Mouse (Mus musculus) CH12.LX (cell line): ENCODE measurements at regions not wholly inside any gene's neighbourhood (a gene's known extent, or its start where the extent isn't known, plus 50 kb on each side); places are given as distances from the start of the nearest gene placed in this dataset.
A peak's percentile ranks its signal among the peaks of the same experiment; 100 is the strongest.

Source experiments
- DNase-seq: peaks from one replicate; pipeline ENCODE4 v3.0.0-alpha.2; 2013; ENCODE audit errors: extremely low read depth
- H3K27ac ChIP-seq: 2 replicates; pipeline ENCODE4 v1.5.1; 2012; ENCODE audit warnings: low read depth, mild to moderate bottlenecking, control low read depth, moderate library complexity; ENCODE audit not compliant: insufficient read depth
- H3K27me3 ChIP-seq: replicated peaks from 2 replicates; pipeline ENCODE3; 2012; ENCODE audit warnings: inconsistent platforms
- H3K36me3 ChIP-seq, 2 experiments: replicated peaks in 1 of 2; 2 replicates each; pipeline versions ENCODE3 to v1.6.1; 2012; ENCODE audit warnings: inconsistent platforms in 1 of 2, low read length in 1 of 2, mild to moderate bottlenecking in 1 of 2, mixed read lengths in 1 of 2, moderate library complexity in 1 of 2; ENCODE audit not compliant: control insufficient read depth in 1 of 2, insufficient read depth in 1 of 2
- H3K4me1 ChIP-seq, 2 experiments: 2 replicates each; pipeline ENCODE4 v1.6.1; 2012; ENCODE audit warnings: inconsistent platforms in 1 of 2, moderate library complexity in 1 of 2; ENCODE audit not compliant: insufficient read depth in 2 of 2, control insufficient read depth in 1 of 2
- H3K4me2 ChIP-seq: 2 replicates; pipeline ENCODE4 v1.6.1; 2012; ENCODE audit warnings: low read depth, mild to moderate bottlenecking, control low read depth; ENCODE audit not compliant: poor library complexity, insufficient read depth, severe bottlenecking
- H3K4me3 ChIP-seq, 3 experiments: fragments of 150-350 bp in 1 of 3; sonication (generic) in 1 of 3; replicated peaks in 1 of 3; 2 replicates each; pipeline versions ENCODE3 to v1.5.1; 2011 to 2012; ENCODE audit warnings: low read depth in 2 of 3, low read length in 2 of 3, mild to moderate bottlenecking in 2 of 3, moderate library complexity in 2 of 3, control low read depth in 1 of 3, improper control_type of control experiment in 1 of 3, inconsistent platforms in 1 of 3, mixed read lengths in 1 of 3; ENCODE audit not compliant: poor library complexity in 1 of 3
- H3K79me2 ChIP-seq: replicated peaks from 2 replicates; pipeline ENCODE4 v1.6.1; 2012; ENCODE audit warnings: mild to moderate bottlenecking, moderate library complexity; ENCODE audit not compliant: control insufficient read depth, poor library complexity, insufficient read depth, severe bottlenecking; ENCODE audit errors: extremely low read depth
- H3K9ac ChIP-seq: 2 replicates; pipeline ENCODE4 v1.6.1; 2012; ENCODE audit warnings: low read depth, mild to moderate bottlenecking, control low read depth, moderate library complexity; ENCODE audit not compliant: insufficient read depth
- H3K9me3 ChIP-seq: replicated peaks from 2 replicates; pipeline ENCODE3; 2012; ENCODE audit warnings: low read length, inconsistent platforms, mixed read lengths
- CHD2 ChIP-seq: IDR thresholded peaks from 2 replicates; pipeline ENCODE4 v1.6.1; 2011; ENCODE audit warnings: low read length, improper control_type of control experiment
- CTCF ChIP-seq, 2 experiments: IDR thresholded peaks in 1 of 2; conservative IDR thresholded peaks in 1 of 2; 2 replicates each; pipeline ENCODE4 v1.5.1; 2011 to 2012; ENCODE audit warnings: low read depth in 2 of 2, low read length in 2 of 2, improper control_type of control experiment in 1 of 2, inconsistent platforms in 1 of 2, mild to moderate bottlenecking in 1 of 2, moderate library complexity in 1 of 2
- ELF1 ChIP-seq: IDR thresholded peaks from 2 replicates; pipeline ENCODE4 v1.6.1; 2014; ENCODE audit warnings: low read depth, mild to moderate bottlenecking, inconsistent platforms, low read length, improper control_type of control experiment
- EP300 ChIP-seq: IDR thresholded peaks from 2 replicates; pipeline ENCODE4 v1.6.1; 2011; ENCODE audit warnings: low read length, improper control_type of control experiment
- GABPA ChIP-seq: IDR thresholded peaks from 2 replicates; pipeline ENCODE4 v1.6.1; 2012; ENCODE audit warnings: low read depth, low read length, improper control_type of control experiment, inconsistent platforms; ENCODE audit not compliant: insufficient replicate concordance
- HCFC1 ChIP-seq: IDR thresholded peaks from 2 replicates; pipeline ENCODE4 v1.6.1; 2012; ENCODE audit warnings: low read depth, mild to moderate bottlenecking, inconsistent platforms, low read length, improper control_type of control experiment
- IRF4 ChIP-seq: IDR thresholded peaks from 2 replicates; pipeline ENCODE4 v1.6.1; 2014; ENCODE audit warnings: low read depth, mild to moderate bottlenecking, inconsistent platforms, low read length, improper control_type of control experiment
- JUN ChIP-seq: IDR thresholded peaks from 2 replicates; pipeline ENCODE4 v1.6.1; 2011; ENCODE audit warnings: low read depth, mild to moderate bottlenecking, low read length, improper control_type of control experiment, moderate library complexity; ENCODE audit not compliant: insufficient read depth
- JUND ChIP-seq: conservative IDR thresholded peaks from 2 replicates; pipeline ENCODE4 v1.6.1; 2011; ENCODE audit warnings: low read depth, low read length, improper control_type of control experiment
- KAT2A ChIP-seq: IDR thresholded peaks from 2 replicates; pipeline ENCODE4 v1.6.1; 2012; ENCODE audit warnings: low read length, improper control_type of control experiment, inconsistent platforms; ENCODE audit not compliant: insufficient replicate concordance
- MAX ChIP-seq: IDR thresholded peaks from 2 replicates; pipeline ENCODE4 v1.6.1; 2011; ENCODE audit warnings: low read length, improper control_type of control experiment
- MXI1 ChIP-seq: IDR thresholded peaks from 2 replicates; pipeline ENCODE4 v1.6.1; 2011; ENCODE audit warnings: mild to moderate bottlenecking, low read depth, low read length, improper control_type of control experiment
- NRF1 ChIP-seq: IDR thresholded peaks from 2 replicates; pipeline ENCODE4 v1.6.1; 2014; ENCODE audit warnings: low read depth, mild to moderate bottlenecking, inconsistent platforms, low read length, improper control_type of control experiment, moderate library complexity
- POLR2A ChIP-seq: IDR thresholded peaks from 2 replicates; pipeline ENCODE4 v1.6.1; 2011; ENCODE audit warnings: low read depth, mild to moderate bottlenecking, improper control_type of control experiment, low read length
- SIN3A ChIP-seq: IDR thresholded peaks from 2 replicates; pipeline ENCODE4 v1.6.1; 2012; ENCODE audit warnings: low read length, improper control_type of control experiment, inconsistent platforms
- TCF12 ChIP-seq: IDR thresholded peaks from 2 replicates; pipeline ENCODE4 v1.6.1; 2014; ENCODE audit warnings: low read depth, mild to moderate bottlenecking, inconsistent platforms, low read length, improper control_type of control experiment
- UBTF ChIP-seq: IDR thresholded peaks from 2 replicates; pipeline ENCODE4 v1.6.1; 2012; ENCODE audit warnings: low read depth, mild to moderate bottlenecking, inconsistent platforms, low read length, improper control_type of control experiment, moderate library complexity
- USF1 ChIP-seq: IDR thresholded peaks from 2 replicates; pipeline ENCODE4 v1.6.1; 2014; ENCODE audit warnings: low read depth, mild to moderate bottlenecking, inconsistent platforms, low read length, improper control_type of control experiment
- USF2 ChIP-seq: conservative IDR thresholded peaks from 2 replicates; pipeline ENCODE4 v1.6.1; 2011; ENCODE audit warnings: low read depth, low read length, improper control_type of control experiment
- ZNF384 ChIP-seq: IDR thresholded peaks from 2 replicates; pipeline ENCODE4 v1.6.1; 2012; ENCODE audit warnings: low read depth, low read length, improper control_type of control experiment, inconsistent platforms
- dilution Hi-C: fragments of 300-500 bp; cut with MboI; formaldehyde crosslinking; loops from 2 replicates; pipeline ENCODE4 v1.14.3; 2020; ENCODE audit warnings: low sequenced_read_pairs; ENCODE audit not compliant: extremely low pct_unique_long_range_greater_than_20kb, extremely low pct_ligation_motif_present
- in situ Hi-C: fragments of 300-500 bp; cut with MboI; formaldehyde crosslinking; loops from 3 replicates; pipeline ENCODE4 v1.14.3; 2019; ENCODE audit warnings: low sequenced_read_pairs, low pct_ligation_motif_present, low pct_unique_long_range_greater_than_20kb, mixed read lengths

GRCm38 (mm10) chr13:83730713-83731480, 227.1 kb downstream of the Mef2c start:
- dilution Hi-C loops = no loop called here
- Histone ChIP-seq H3K79me2 (no peaks in the 10 kb centered on the region; the same call in 1 of the 2 replicates), H3K9ac (peak overlapping the region; percentile 80), H3K36me3 (peaks cover 0 to 30% of the 10 kb centered on the region in 2 experiments), H3K4me2 (peak overlapping the region; percentile 51), H3K4me1 (peaks cover 0 to 2% of the 10 kb centered on the region in 2 experiments; a peak in 1 of 4 replicates), H3K9me3 (peaks cover 11% of the 10 kb centered on the region), H3K27ac (peak overlapping the region; percentile 76), H3K27me3 (no peaks in the 10 kb centered on the region), H3K4me3 (peak overlapping the region; percentile 45 to 62 (median 56))
- in situ Hi-C loops = loop anchor here (10.0 kb wide), 1 partner anchor 614 kb away; no protein-coding TSS in a partner anchor
- peak; percentile 50 for DNase-seq
- no peak; the same call in 1 of the 2 replicates for TF ChIP-seq HCFC1
- no peak for TF ChIP-seq CTCF (conservative IDR thresholded peaks at IDR 0.05 in 1 of 2, IDR thresholded peaks at IDR 0.05 in 1 of 2; ENCODE audit: low read depth in 2 of 2, low read length in 2 of 2)
- no peak for TF ChIP-seq JUND
- no peak for TF ChIP-seq IRF4
- no peak for TF ChIP-seq CHD2
- TF ChIP-seq ZNF384 = no peak
- peak; percentile 24; the same call in 1 of the 2 replicates for TF ChIP-seq MXI1
- TF ChIP-seq TCF12 = no peak; the same call in 1 of the 2 replicates
- TF ChIP-seq GABPA = no peak
- TF ChIP-seq SIN3A = peak; percentile 37; the same call in 1 of the 2 replicates
- TF ChIP-seq UBTF = no peak; the same call in 1 of the 2 replicates
- no peak for TF ChIP-seq JUN
- TF ChIP-seq POLR2A = peak; percentile 38; the same call in 1 of the 2 replicates
- no peak for TF ChIP-seq ELF1
- TF ChIP-seq KAT2A = no peak
- no peak for TF ChIP-seq USF2
- TF ChIP-seq NRF1 = peak; percentile 25; the same call in 1 of the 2 replicates
- TF ChIP-seq EP300 = no peak
- no peak for TF ChIP-seq MAX
- TF ChIP-seq USF1 = no peak
